Mouse (Mus musculus) kidney, adult 11 months (tissue): ENCODE measurements around the gene Ajuba.
A peak's percentile ranks its signal among the peaks of the same experiment; 100 is the strongest.
"Not testable (repeated sequence)": the region's sequence is repeated elsewhere in the genome, so short reads cannot be mapped to it uniquely, and the experiment has no call there.

ENCODE experiments used
- DNase-seq: peaks from one replicate; pipeline ENCODE4 v3.0.0; 2022

Ajuba gene

GRCm38 (mm10) chr14:54577089-54577982 is at the start of gene Ajuba:
Gene Ajuba, minus strand, starts transcription at chr14:54577558.
- peak; percentile 91 for DNase-seq

GRCm38 (mm10) chr14:54624976-54625375 is 47.6 kb upstream of the Ajuba start:
- no peak for DNase-seq

- DNase-seq: no peak
Measured at GRCm38 (mm10) chr14:54623334-54623733, 46.0 kb upstream of the Ajuba start.

- no peak for DNase-seq
Measured at GRCm38 (mm10) chr14:54621133-54621532, 43.8 kb upstream of the Ajuba start, which contains the start of gene Psmb11. Gene Psmb11, plus strand, starts transcription at chr14:54621433.

- peak; percentile 91 for DNase-seq
Measured at GRCm38 (mm10) chr14:54617897-54618365, 40.6 kb upstream of the Ajuba start, which contains the start of gene Psmb5. Gene Psmb5, minus strand, starts transcription at chr14:54618022.

- no peak for DNase-seq
Measured at GRCm38 (mm10) chr14:54617152-54617896, 40.0 kb upstream of the Ajuba start.

GRCm38 (mm10) chr14:54616226-54616825 is 39.0 kb upstream of the Ajuba start:
- no peak for DNase-seq

- not testable (repeated sequence) for DNase-seq
Measured at GRCm38 (mm10) chr14:54614130-54614529, 36.8 kb upstream of the Ajuba start.

GRCm38 (mm10) chr14:54610648-54611047 is 33.3 kb upstream of the Ajuba start:
- no peak for DNase-seq

- no peak for DNase-seq
Measured at GRCm38 (mm10) chr14:54609962-54610361, 32.6 kb upstream of the Ajuba start.

- DNase-seq: no peak
Measured at GRCm38 (mm10) chr14:54609245-54609644, 31.9 kb upstream of the Ajuba start.

GRCm38 (mm10) chr14:54607226-54607625 is 29.9 kb upstream of the Ajuba start:
- no peak for DNase-seq

GRCm38 (mm10) chr14:54605752-54606321 is 28.5 kb upstream of the Ajuba start, which contains the start of gene 4931414P19Rik:
Gene 4931414P19Rik, minus strand, starts transcription at chr14:54605993.
- DNase-seq: peak; percentile 65

- DNase-seq: no peak
Measured at GRCm38 (mm10) chr14:54603686-54604085, 26.3 kb upstream of the Ajuba start.

GRCm38 (mm10) chr14:54603038-54603654 is 25.8 kb upstream of the Ajuba start:
- peak; percentile 97 for DNase-seq

GRCm38 (mm10) chr14:54602613-54603012 is 25.3 kb upstream of the Ajuba start:
- DNase-seq: no peak

- DNase-seq: no peak
Measured at GRCm38 (mm10) chr14:54601601-54602000, 24.2 kb upstream of the Ajuba start.

- DNase-seq: no peak
Measured at GRCm38 (mm10) chr14:54597084-54597483, 19.7 kb upstream of the Ajuba start.

- DNase-seq: no peak
Measured at GRCm38 (mm10) chr14:54594631-54595414, 17.5 kb upstream of the Ajuba start.

- no peak for DNase-seq
Measured at GRCm38 (mm10) chr14:54594055-54594454, 16.7 kb upstream of the Ajuba start.

GRCm38 (mm10) chr14:54592319-54592934 is 15.1 kb upstream of the Ajuba start:
- no peak for DNase-seq
